Mouse (Mus musculus) limb, embryonic 11.5 days (tissue): ENCODE results near the gene Bsg. TPM values are rescaled to one million over a fixed set of nuclear protein-coding genes. Genes with fewer than 3 reads are reported as not detected.
A peak's percentile ranks its signal among the peaks of the same experiment; 100 is the strongest.

ENCODE experiments used
- ATAC-seq: fragments of 200-750 bp; cut with Nextera tagmentation; 2 replicates; pipeline ENCODE4 v1.8.0; 2017; ENCODE audit warnings: low read depth; ENCODE audit not compliant: insufficient number of reproducible peaks, low FRiP score, low TSS enrichment
- DNase-seq: peaks from one replicate; pipeline ENCODE4 v3.0.0-alpha.2; 2015; ENCODE audit warnings: low spot score
- H3K27ac ChIP-seq: fragments of 300-500 bp; sonication (generic); replicated peaks from 2 replicates; pipeline ENCODE4 v1.5.1; 2014; ENCODE audit warnings: low read depth, mild to moderate bottlenecking, low read length
- H3K27me3 ChIP-seq: fragments of 300-500 bp; sonication (generic); 2 replicates; pipeline ENCODE4 v1.6.1; 2014; ENCODE audit warnings: mild to moderate bottlenecking, low read length, mixed read lengths; ENCODE audit not compliant: control insufficient read depth, insufficient read depth
- H3K36me3 ChIP-seq: fragments of 300-500 bp; sonication (generic); 2 replicates; pipeline ENCODE4 v1.6.1; 2014; ENCODE audit warnings: mild to moderate bottlenecking, low read length, moderate library complexity, mixed read lengths; ENCODE audit not compliant: control insufficient read depth, insufficient read depth
- H3K4me1 ChIP-seq: fragments of 300-500 bp; sonication (generic); 2 replicates; pipeline ENCODE4 v1.6.1; 2014; ENCODE audit warnings: low read length, mixed read lengths; ENCODE audit not compliant: control insufficient read depth, insufficient read depth
- H3K4me2 ChIP-seq: fragments of 300-500 bp; sonication (generic); 2 replicates; pipeline ENCODE4 v1.6.1; 2014; ENCODE audit warnings: low read depth, mild to moderate bottlenecking, moderate library complexity; ENCODE audit not compliant: severe bottlenecking
- H3K4me3 ChIP-seq: fragments of 300-500 bp; sonication (generic); 2 replicates; pipeline ENCODE4 v1.5.1; 2014; ENCODE audit warnings: low read depth, low read length
- H3K9ac ChIP-seq: fragments of 300-500 bp; sonication (generic); 2 replicates; pipeline ENCODE4 v1.6.1; 2014; ENCODE audit warnings: mild to moderate bottlenecking, low read length
- H3K9me3 ChIP-seq: fragments of 300-500 bp; sonication (generic); 2 replicates; pipeline ENCODE4 v1.6.1; 2016; ENCODE audit warnings: low read length; ENCODE audit not compliant: control insufficient read depth
- WGBS: fragments of 180-500 bp; shearing (Covaris S2); extraction: QIAGEN DNeasy Blood & Tissue Kit; methylation state at CpG from one replicate; pipeline ENCODE4 v1.1.7; 2014; 5-methylcytosine and 5-hydroxymethylcytosine counted together
- polyA plus RNA-seq: library from polyadenylated mRNA; unstranded; fragments of >200 nt; fragmentation: Nextera tagmentation; extraction: Ambion mirVana; gene quantifications from 2 replicates; pipeline ENCODE4 v1.2.1, GENCODE M21; 2014

Gene Bsg
- polyA plus RNA-seq, 1 experiment from 2014 or later: 674 TPM

- DNase-seq (no peak), ATAC-seq (no peak)
- H3K9me3 ChIP-seq: no peaks in the 10 kb centered on the region
- peaks cover 8% of the 10 kb centered on the region for H3K4me1 ChIP-seq
- H3K36me3 ChIP-seq: peaks cover 3% of the 10 kb centered on the region; the same call in 1 of the 2 replicates
- no peak overlapping the region for H3K27ac ChIP-seq
- H3K9ac ChIP-seq: no peak overlapping the region
- H3K4me3 ChIP-seq: no peak overlapping the region; the same call in 1 of the 2 replicates
- H3K4me2 ChIP-seq: no peak overlapping the region
- H3K27me3 ChIP-seq: no peaks in the 10 kb centered on the region
- WGBS: 83% methylated on average over 5 of the region's 5 CpGs
Measured at GRCm38 (mm10) chr10:79668076-79668475, 36.2 kb upstream of the Bsg start.

GRCm38 (mm10) chr10:79668771-79669575 is 35.3 kb upstream of the Bsg start, which contains the start of gene Tpgs1:
TSS of gene Tpgs1 (plus strand) at chr10:79669369.
- Histone ChIP-seq H3K4me3 (peak within 1 kb of the TSS; percentile 98), H3K27me3 (no peaks in the 10 kb centered on the region), H3K36me3 (peaks cover 3% of the 10 kb centered on the region; the same call in 1 of the 2 replicates), H3K4me1 (peaks cover 8% of the 10 kb centered on the region), H3K4me2 (peak within 1 kb of the TSS; percentile 91), H3K9ac (peak within 1 kb of the TSS; percentile 95), H3K27ac (peak within 1 kb of the TSS; percentile 95), H3K9me3 (no peaks in the 10 kb centered on the region)
- peak; percentile 74; the same call in 1 of the 2 replicates for ATAC-seq
- WGBS: under 1% methylated on average over 45 of the region's 45 CpGs
- peak; percentile 92 for DNase-seq

GRCm38 (mm10) chr10:79669576-79670057 is 34.7 kb upstream of the Bsg start:
- Histone ChIP-seq H3K36me3 (peaks cover 3% of the 10 kb centered on the region; the same call in 1 of the 2 replicates), H3K9me3 (no peaks in the 10 kb centered on the region), H3K27me3 (no peaks in the 10 kb centered on the region), H3K9ac (peak overlapping the region; percentile 95), H3K27ac (peak overlapping the region; percentile 95), H3K4me1 (peaks cover 8% of the 10 kb centered on the region), H3K4me2 (peak overlapping the region; percentile 91), H3K4me3 (peak overlapping the region; percentile 98)
- WGBS: 0% methylated on average over 47 of the region's 47 CpGs
- peak; percentile 91 for DNase-seq
- peak; percentile 49; the same call in 1 of the 2 replicates for ATAC-seq

- DNase-seq: no peak
- H3K4me3 ChIP-seq: peak overlapping the region; percentile 98
- H3K36me3 ChIP-seq: peaks cover 3% of the 10 kb centered on the region; the same call in 1 of the 2 replicates
- 0 out of 2 replicates have a peak, but pooled peaks have one; percentile 7 for ATAC-seq
- H3K4me2 ChIP-seq: peak overlapping the region; percentile 91
- no peaks in the 10 kb centered on the region for H3K27me3 ChIP-seq
- peak overlapping the region; percentile 95 for H3K27ac ChIP-seq
- peak overlapping the region; percentile 95 for H3K9ac ChIP-seq
- 36% methylated on average over 15 of the region's 15 CpGs for WGBS
- peaks cover 8% of the 10 kb centered on the region for H3K4me1 ChIP-seq
- 0 out of 2 replicates have a peak, but pooled peaks cover 1% of the 10 kb centered on the region for H3K9me3 ChIP-seq
Measured at GRCm38 (mm10) chr10:79670071-79670888, 34.0 kb upstream of the Bsg start.

GRCm38 (mm10) chr10:79671396-79672087 is 32.7 kb upstream of the Bsg start:
- no peak overlapping the region for H3K4me3 ChIP-seq
- no peak for ATAC-seq
- H3K4me2 ChIP-seq: no peak overlapping the region
- H3K9ac ChIP-seq: 0 out of 2 replicates have a peak overlapping the region, but pooled peaks have one; percentile 27
- 46% methylated on average over 6 of the region's 6 CpGs for WGBS
- no peak overlapping the region for H3K27ac ChIP-seq
- peaks cover 3% of the 10 kb centered on the region; the same call in 1 of the 2 replicates for H3K36me3 ChIP-seq
- H3K4me1 ChIP-seq: peaks cover 8% of the 10 kb centered on the region
- H3K27me3 ChIP-seq: no peaks in the 10 kb centered on the region
- 0 out of 2 replicates have a peak, but pooled peaks cover 2% of the 10 kb centered on the region for H3K9me3 ChIP-seq
- no peak for DNase-seq

GRCm38 (mm10) chr10:79672088-79672455 is 32.2 kb upstream of the Bsg start:
- Histone ChIP-seq H3K27ac (no peak overlapping the region), H3K4me3 (no peak overlapping the region), H3K4me1 (peaks cover 8% of the 10 kb centered on the region), H3K9ac (no peak overlapping the region), H3K27me3 (no peaks in the 10 kb centered on the region), H3K4me2 (no peak overlapping the region), H3K36me3 (peaks cover 3% of the 10 kb centered on the region; the same call in 1 of the 2 replicates), H3K9me3 (0 out of 2 replicates have a peak, but pooled peaks cover 2% of the 10 kb centered on the region)
- WGBS: 59% methylated on average over 3 of the region's 3 CpGs
- no peak for DNase-seq
- no peak for ATAC-seq

- Histone ChIP-seq H3K4me2 (no peak overlapping the region), H3K36me3 (peaks cover 3% of the 10 kb centered on the region; the same call in 1 of the 2 replicates), H3K9ac (no peak overlapping the region), H3K4me3 (no peak overlapping the region), H3K27me3 (no peaks in the 10 kb centered on the region), H3K9me3 (0 out of 2 replicates have a peak, but pooled peaks cover 2% of the 10 kb centered on the region), H3K4me1 (peaks cover 8% of the 10 kb centered on the region), H3K27ac (no peak overlapping the region)
- DNase-seq (no peak), ATAC-seq (no peak)
- WGBS: 96% methylated on average over 3 of the region's 3 CpGs
Measured at GRCm38 (mm10) chr10:79673054-79673453, 31.2 kb upstream of the Bsg start.
